Mouse (Mus musculus): ENCODE results near the gene Cst7.
A peak's percentile ranks its signal among the peaks of the same experiment; 100 is the strongest.
"Not testable (repeated sequence)": the region's sequence is repeated elsewhere in the genome, so short reads cannot be mapped to it uniquely, and the experiment has no call there.

Gene Cst7

DNA sequence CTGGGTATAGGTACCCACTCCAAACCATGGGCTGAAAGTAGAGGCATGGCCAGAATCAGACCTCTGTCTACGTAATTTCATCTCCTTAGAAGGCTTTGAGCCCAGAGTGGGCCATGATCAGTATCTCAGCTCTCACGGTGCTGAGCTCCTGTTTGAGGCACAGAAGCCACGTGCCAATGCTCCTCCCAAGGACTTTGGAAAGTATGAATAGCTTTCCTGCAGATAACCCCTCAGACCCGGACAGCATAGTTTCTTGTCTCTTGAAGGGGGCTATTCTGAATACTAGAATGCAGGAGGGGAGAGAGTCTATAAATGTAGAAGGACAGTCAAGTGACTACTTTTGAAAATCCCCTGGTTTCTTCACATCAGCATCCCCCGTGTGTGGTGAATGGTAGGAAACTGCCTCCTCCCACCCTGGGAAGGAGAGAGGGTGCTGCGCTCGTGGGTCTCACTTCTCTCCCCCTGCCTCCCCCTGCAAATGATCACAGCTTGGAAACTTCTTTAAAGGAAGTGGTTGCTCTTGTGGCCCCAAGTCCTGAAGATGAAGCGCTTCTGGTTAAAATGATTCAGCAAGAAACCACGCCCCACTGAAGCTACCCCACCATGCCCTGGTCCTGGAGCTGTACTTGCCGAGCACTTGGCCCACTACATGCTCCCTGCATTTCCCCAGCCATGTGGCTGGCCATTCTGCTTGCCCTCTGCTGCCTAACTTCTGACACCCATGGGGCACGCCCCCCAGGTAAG is at the start of gene Cst7:
Gene Cst7, plus strand, starts transcription at position 569 of the 744 bp plus-strand sequence.
- DNase-seq, result peak; percentile 80

DNA sequence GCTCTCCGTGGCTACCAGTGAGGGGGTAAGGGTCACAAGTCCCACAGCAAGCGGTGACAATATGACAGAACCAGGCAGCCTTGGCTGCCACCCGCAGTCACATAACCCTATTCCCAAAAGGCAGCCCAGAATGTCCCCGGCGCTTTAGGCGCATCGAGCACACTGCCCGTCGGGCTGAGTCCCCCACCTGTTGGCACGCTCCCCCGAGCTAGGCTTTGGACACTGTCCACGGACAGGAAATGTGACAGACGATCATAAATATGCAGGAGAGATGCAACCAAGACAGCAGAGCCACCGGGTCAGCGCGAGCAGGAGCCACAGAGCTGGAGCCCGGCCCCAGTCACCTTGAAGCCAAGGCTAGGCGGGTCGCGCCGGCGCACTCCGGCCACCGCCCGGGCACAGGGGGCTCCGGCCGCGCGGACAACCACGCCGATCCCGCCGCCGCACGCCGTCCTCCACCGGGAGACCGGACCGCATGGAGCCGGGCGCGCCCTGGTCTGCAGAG is 44.5 kb upstream of the Cst7 start:
- DNase-seq, result no peak

DNA sequence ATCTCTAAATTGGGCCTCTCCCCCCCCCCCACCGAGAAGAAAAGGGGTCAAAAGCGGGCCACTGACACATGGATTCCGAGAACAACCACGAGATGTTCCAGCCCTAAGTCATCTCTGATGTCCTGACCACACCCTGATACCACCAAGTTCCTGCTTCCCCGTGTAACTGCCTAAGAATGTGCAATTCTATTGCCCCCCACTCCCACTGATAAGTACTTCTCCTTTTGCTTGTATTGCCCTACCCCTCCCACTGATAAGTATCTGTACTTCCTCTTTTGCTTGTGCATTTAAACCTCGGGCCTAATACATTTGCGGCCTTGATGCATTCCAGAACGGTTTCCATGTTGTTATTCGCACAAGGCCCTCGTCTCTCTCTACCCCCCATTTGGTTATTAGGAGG is 20.6 kb upstream of the Cst7 start:
- DNase-seq, result not testable (repeated sequence)

GRCm38 (mm10) chr2:150558568-150558967 is 11.6 kb upstream of the Cst7 start:
- DNase-seq, result peak; percentile 60

GRCm38 (mm10) chr2:150567051-150567450 is 3.2 kb upstream of the Cst7 start:
- no peak for DNase-seq

DNA sequence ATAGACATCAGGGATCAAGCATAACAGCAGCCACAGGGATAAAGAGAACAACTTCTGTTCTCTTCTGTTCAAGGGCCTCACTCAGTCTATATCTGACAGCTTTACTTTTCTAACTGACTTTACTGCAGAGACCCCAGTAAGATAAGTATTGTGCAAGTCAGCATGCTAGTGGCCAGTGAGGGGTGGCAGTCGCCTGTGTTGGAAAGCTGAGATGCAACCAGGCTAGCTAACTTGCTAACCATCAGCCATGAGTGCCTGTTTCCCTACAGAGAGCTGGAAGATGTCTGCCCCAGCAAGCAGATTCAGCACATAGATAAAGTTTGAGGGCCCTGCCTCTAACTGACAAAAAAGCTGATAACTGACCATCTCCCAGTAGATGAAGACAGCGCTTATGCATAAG is 546 bp downstream of the Cst7 start:
- DNase-seq, result peak; percentile 55

- DNase-seq, result peak; percentile 65
Observed at GRCm38 (mm10) chr2:150572463-150572862, 2.2 kb downstream of the Cst7 start.

GRCm38 (mm10) chr2:150576256-150576655 is 6.0 kb downstream of the Cst7 start:
- peak; percentile 74 for DNase-seq

GRCm38 (mm10) chr2:150578603-150579002 is 8.4 kb downstream of the Cst7 start:
- DNase-seq, result peak; percentile 68

GRCm38 (mm10) chr2:150579628-150580027 is 9.4 kb downstream of the Cst7 start:
- peak; percentile 52 for DNase-seq

- peak; percentile 74 for DNase-seq
Observed at GRCm38 (mm10) chr2:150589076-150589475, 18.9 kb downstream of the Cst7 start.

GRCm38 (mm10) chr2:150595411-150596190 is 25.4 kb downstream of the Cst7 start:
- no peak for DNase-seq

DNA sequence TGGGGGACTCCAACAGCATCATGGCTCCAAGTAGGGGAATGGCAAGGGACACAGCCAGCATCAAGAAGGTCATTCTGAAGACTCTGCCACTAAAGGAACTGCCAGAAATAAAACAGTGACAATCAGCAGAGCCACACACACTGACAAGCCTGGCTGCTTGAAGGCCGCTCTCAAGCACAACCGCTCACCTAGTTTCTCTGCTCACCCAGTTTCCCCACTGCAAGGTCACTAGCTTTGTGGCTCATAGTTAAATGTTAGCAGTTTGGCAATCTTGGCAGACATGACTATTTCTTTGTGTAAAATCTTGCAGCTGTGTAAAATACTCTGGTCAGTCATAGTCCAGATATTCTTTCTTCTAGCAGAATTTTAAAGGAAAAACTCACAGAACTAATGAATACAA is 30.0 kb downstream of the Cst7 start:
- DNase-seq, result no peak

DNA sequence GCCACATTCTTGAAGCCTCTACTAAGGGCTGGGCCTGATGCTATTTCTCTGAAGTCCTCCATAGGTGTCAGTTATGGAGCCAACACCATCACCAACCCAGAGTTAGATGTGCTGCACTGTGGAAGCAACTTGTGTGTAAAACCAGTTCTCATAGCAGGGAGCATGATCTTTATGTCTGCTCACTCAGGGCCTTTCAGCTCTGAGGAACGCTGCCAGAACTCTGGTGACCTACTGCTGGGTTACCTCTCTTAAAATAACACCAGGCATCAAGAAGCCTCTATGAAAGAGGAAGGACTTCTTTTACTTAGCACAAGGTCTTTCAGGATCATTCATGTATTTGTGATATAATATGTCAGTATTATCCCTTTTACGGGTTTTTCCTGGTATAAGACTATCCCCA is 32.0 kb downstream of the Cst7 start:
- peak; percentile 92 for DNase-seq

DNA sequence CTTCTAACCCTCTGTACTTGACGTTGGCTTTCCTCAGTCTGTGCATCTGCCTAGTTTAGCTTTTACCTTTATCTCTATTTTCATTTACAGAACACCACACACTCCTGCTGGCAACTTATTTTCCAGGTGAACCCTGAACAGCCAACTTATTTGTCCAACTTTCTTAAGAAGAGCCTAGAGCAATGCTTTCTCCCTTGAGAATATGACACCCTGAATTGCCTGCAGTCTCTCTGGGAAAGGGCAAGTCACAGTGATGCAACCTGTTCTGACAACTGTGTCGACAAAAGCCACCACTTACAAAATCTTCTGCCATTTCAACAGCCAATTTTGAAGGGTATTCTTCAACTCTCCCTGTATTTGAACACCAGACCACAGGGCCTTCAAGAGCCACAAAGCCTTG is 34.6 kb downstream of the Cst7 start:
- DNase-seq, result no peak

- no peak for DNase-seq
Observed at GRCm38 (mm10) chr2:150607086-150607485, 36.9 kb downstream of the Cst7 start.

- DNase-seq, result peak; percentile 99
Observed at GRCm38 (mm10) chr2:150608087-150608799, 38.0 kb downstream of the Cst7 start, which contains the start of gene Apmap. Apmap (minus strand) TSS chr2:150608567.

GRCm38 (mm10) chr2:150608872-150609560 is 38.8 kb downstream of the Cst7 start:
- DNase-seq, result no peak

GRCm38 (mm10) chr2:150610097-150610496 is 39.9 kb downstream of the Cst7 start:
- no peak for DNase-seq

- DNase-seq, result peak; percentile 96
Observed at GRCm38 (mm10) chr2:150621698-150622097, 51.5 kb downstream of the Cst7 start.

- no peak for DNase-seq
Observed at GRCm38 (mm10) chr2:150623957-150624356, 53.7 kb downstream of the Cst7 start.

DNA sequence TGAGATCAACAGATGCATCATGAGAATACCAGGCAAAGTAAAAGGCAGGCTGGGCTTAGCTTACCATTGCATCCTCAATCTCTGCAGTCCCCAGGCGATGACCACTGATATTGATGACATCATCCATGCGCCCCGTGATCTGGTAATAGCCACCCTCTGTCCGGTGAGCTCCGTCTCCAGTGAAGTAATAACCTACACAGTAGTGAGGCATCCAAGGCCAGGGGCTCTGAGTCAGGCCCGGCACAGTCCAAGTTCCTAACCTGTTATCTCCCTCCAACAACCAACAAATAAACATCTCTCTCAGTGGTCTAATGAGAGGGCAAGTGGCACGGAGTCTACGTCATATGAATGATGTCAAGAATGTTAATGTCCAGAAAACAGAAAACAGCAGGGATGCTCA is 54.7 kb downstream of the Cst7 start:
- no peak for DNase-seq

DNA sequence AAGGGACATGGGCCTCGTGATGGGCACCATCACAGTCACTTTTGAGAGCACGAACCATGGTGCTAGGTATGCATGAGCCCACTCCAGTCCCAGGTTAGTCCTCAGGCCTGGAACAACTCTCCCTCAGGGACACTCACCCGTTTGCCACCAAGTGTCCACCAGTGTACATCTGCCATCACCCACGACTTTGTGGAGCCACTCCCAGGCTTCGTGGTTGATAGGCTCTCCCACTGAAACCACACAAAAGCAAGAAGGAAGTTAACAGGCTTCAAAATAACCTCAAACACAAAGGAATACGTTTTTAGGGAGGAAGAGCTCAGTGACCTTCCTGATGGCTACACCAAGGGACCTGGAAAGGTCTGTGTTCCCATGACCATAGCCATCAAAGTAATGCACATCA is 56.9 kb downstream of the Cst7 start:
- DNase-seq, result no peak

Measured in heart, adult 11 months (tissue).